Mouse (Mus musculus) kidney, embryonic 15.5 days (tissue): Measurements from ENCODE around the gene Cmc2. TPM values are rescaled to one million over a fixed set of nuclear protein-coding genes. Genes with fewer than 3 reads are reported as not detected.

ENCODE experiments used
- polyA plus RNA-seq: library from polyadenylated mRNA; unstranded; fragments of >200 nt; fragmentation: Nextera tagmentation; extraction: Ambion mirVana; gene quantifications from 2 replicates; pipeline ENCODE4 v1.2.1, GENCODE M21; 2015

The Cmc2 gene
- polyA plus RNA-seq, 1 experiment from 2014 or later: 87.7 TPM

Other genes with a start within 250 kb of the Cmc2 start
- 8.4 and 9.3 TPM in 2 replicates for gene Cdyl2, start 188.5 kb downstream of the Cmc2 start, polyA plus RNA-seq
- gene Cenpn, start 275 bp upstream of the Cmc2 start, polyA plus RNA-seq: 42.6 and 45.9 TPM in 2 replicates
- 11.3 and 12.3 TPM in 2 replicates for gene Atmin, start 21.9 kb upstream of the Cmc2 start, polyA plus RNA-seq
- 2.4 and 2.5 TPM in 2 replicates for gene 1700030J22Rik, start 57.5 kb upstream of the Cmc2 start, polyA plus RNA-seq
- 174 and 176 TPM in 2 replicates for gene Gcsh, start 72.1 kb upstream of the Cmc2 start, polyA plus RNA-seq
- gene Pkd1l2, start 161.0 kb upstream of the Cmc2 start, polyA plus RNA-seq: 0.05 and 0.10 TPM in 2 replicates
- gene Bco1, start 174.4 kb upstream of the Cmc2 start, polyA plus RNA-seq: 0.33 and 0.36 TPM in 2 replicates
- 1.9 TPM in 2 replicates for gene Gan, start 236.7 kb upstream of the Cmc2 start, polyA plus RNA-seq